In the genomic region with DNA sequence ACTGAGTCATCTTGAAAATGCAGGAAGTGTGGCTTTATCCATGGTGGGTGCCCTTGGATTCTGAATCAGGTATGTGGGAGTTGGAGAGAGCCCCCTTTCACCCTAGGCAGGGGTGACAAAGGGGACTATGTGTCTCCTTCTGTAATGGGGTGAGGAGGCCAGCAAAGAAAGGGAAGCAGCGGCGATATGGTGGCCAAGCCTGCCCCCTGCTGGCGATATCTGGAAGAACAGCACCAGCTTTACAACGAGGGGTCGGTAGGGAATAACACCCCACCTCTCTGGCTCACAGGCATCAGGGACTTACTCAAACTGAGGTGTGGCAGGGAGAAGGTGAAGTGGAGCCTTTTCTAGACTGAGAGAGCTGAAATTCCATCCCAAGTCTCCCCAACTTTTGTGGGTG, we compare ENCODE assay signal across 8 mouse cellular contexts.
DNase-seq lines count a peak whose midpoint lies in the region; ATAC-seq and TF ChIP-seq lines count a peak whose summit lies in the region.

No protein-coding gene starts in this region.

- peaks cover 12% of the 10 kb centered on the region; the same call in 1 of the 2 replicates for H3K9me3 ChIP-seq in liver, embryonic 12.5 days (replicated peaks)
- H3K9me3 ChIP-seq in forebrain, embryonic 11.5 days (ENCODE audit: control insufficient read depth, low read length), result no peaks in the 10 kb centered on the region

- DNase-seq in liver, result peak; percentile 66
- DNase-seq in forebrain, embryonic 11.5 days (ENCODE audit: low spot score), result peak; percentile 88
- peak; percentile 39 to 79 for DNase-seq in kidney, postnatal 36 days
- DNase-seq in right cerebral cortex, postnatal 4 days, result peak; percentile 85

- H3K4me2 ChIP-seq in liver, embryonic 12.5 days, result no peak overlapping the region
- no peak overlapping the region for H3K4me2 ChIP-seq in forebrain, embryonic 11.5 days (ENCODE audit: low read depth, low read length, severe bottlenecking)

- peaks cover 60% of the 10 kb centered on the region for H3K27me3 ChIP-seq in liver, embryonic 12.5 days (replicated peaks)
- H3K27me3 ChIP-seq in forebrain, embryonic 11.5 days (ENCODE audit: control insufficient read depth, insufficient read depth, low read length), result peaks cover 10% of the 10 kb centered on the region; the same call in 1 of the 2 replicates

- H3K4me1 ChIP-seq in liver, embryonic 12.5 days, result peaks cover 38% of the 10 kb centered on the region
- H3K4me1 ChIP-seq in bone marrow macrophage, adult 2 months (ENCODE audit: control insufficient read depth, insufficient read depth, low read length), result no peaks in the 10 kb centered on the region
- H3K4me1 ChIP-seq in forebrain, embryonic 11.5 days (replicated peaks; ENCODE audit: control insufficient read depth, insufficient read depth, low read length), result peaks cover 12% of the 10 kb centered on the region

- peak; percentile 88 for TF ChIP-seq CTCF in bone marrow macrophage, adult 2 months (IDR thresholded peaks at IDR 0.05; ENCODE audit: low read depth, low read length)

- H3K36me3 ChIP-seq in liver, embryonic 12.5 days, result no peaks in the 10 kb centered on the region
- 0 out of 2 replicates have a peak, but pooled peaks cover 2% of the 10 kb centered on the region for H3K36me3 ChIP-seq in forebrain, embryonic 11.5 days (ENCODE audit: control insufficient read depth, insufficient read depth, low read length)

- H3K9ac ChIP-seq in liver, embryonic 12.5 days, result no peak overlapping the region
- no peak overlapping the region for H3K9ac ChIP-seq in forebrain, embryonic 11.5 days (ENCODE audit: low read length)

- no peak for ATAC-seq in liver, embryonic 12.5 days
- 0 out of 2 replicates have a peak, but pooled peaks have one; percentile 13 for ATAC-seq in forebrain, embryonic 11.5 days (replicated peaks; ENCODE audit: low FRiP score)
- peak; percentile 71 for ATAC-seq in megakaryocyte progenitor cell, adult 5-6 weeks (replicated peaks; ENCODE audit: poor library complexity)
- no peak for ATAC-seq in activated CD4-positive, CD25-positive, alpha-beta regulatory T cell, adult 4 months

- TF ChIP-seq POLR2A in bone marrow macrophage, adult 2 months (IDR thresholded peaks at IDR 0.05; ENCODE audit: borderline replicate concordance, low read depth, low read length), result no peak

- H3K27ac ChIP-seq in liver, embryonic 12.5 days, result no peak overlapping the region
- H3K27ac ChIP-seq in bone marrow macrophage, adult 2 months (ENCODE audit: insufficient read depth, low read depth, low read length), result no peak overlapping the region
- H3K27ac ChIP-seq in forebrain, embryonic 11.5 days (ENCODE audit: low read depth, low read length), result no peak overlapping the region

- WGBS in liver, embryonic 12.5 days (ENCODE audit: insufficient replicate concordance), result under 1% methylated on average over 5 of the region's 5 CpGs
- 0% methylated on average over 5 of the region's 5 CpGs for WGBS in forebrain, embryonic 11.5 days

- no peak overlapping the region for H3K4me3 ChIP-seq in liver, embryonic 12.5 days
- H3K4me3 ChIP-seq in bone marrow macrophage, adult 2 months (ENCODE audit: insufficient read depth, low read length), result no peak overlapping the region
- H3K4me3 ChIP-seq in forebrain, embryonic 11.5 days (ENCODE audit: low read depth, low read length), result no peak overlapping the region

Comparison
In these comparisons a context has a peak if more than half of its experiments do, and no peak if none do; other contexts are left out.
1. ATAC-seq: peak in forebrain, embryonic 11.5 days (single experiment) and megakaryocyte progenitor cell, adult 5-6 weeks (single experiment); none in liver, embryonic 12.5 days (single experiment) and activated CD4-positive, CD25-positive, alpha-beta regulatory T cell, adult 4 months (single experiment).
2. Peak in every context shown above with its lines, with median percentiles within 50 percentile points of each other: DNase-seq.